Mouse (Mus musculus) hindbrain, embryonic 16.5 days (tissue): ENCODE results near the gene Txnip. TPM values are rescaled to one million over a fixed set of nuclear protein-coding genes. Genes with fewer than 3 reads are reported as not detected.

ENCODE experiments used
- ATAC-seq: fragments of 200-750 bp; cut with Nextera tagmentation; 2 replicates; pipeline ENCODE4 v1.8.0; 2017; ENCODE audit warnings: moderate TSS enrichment, moderate library complexity
- H3K27ac ChIP-seq: fragments of 300-500 bp; sonication (generic); 2 replicates; pipeline ENCODE4 v1.5.1; 2014; ENCODE audit warnings: low read depth, mild to moderate bottlenecking, control low read depth, low read length, moderate library complexity
- H3K27me3 ChIP-seq: fragments of 300-500 bp; sonication (generic); replicated peaks from 2 replicates; pipeline ENCODE4 v1.6.1; 2014; ENCODE audit warnings: low read length; ENCODE audit not compliant: control insufficient read depth, insufficient read depth
- H3K36me3 ChIP-seq: fragments of 300-500 bp; sonication (generic); 2 replicates; pipeline ENCODE4 v1.6.1; 2014; ENCODE audit warnings: mild to moderate bottlenecking, low read length, moderate library complexity, mixed read lengths; ENCODE audit not compliant: control insufficient read depth, insufficient read depth
- H3K4me1 ChIP-seq: fragments of 300-500 bp; sonication (generic); 2 replicates; pipeline ENCODE4 v1.6.1; 2014; ENCODE audit warnings: low read depth, low read length; ENCODE audit not compliant: control insufficient read depth, insufficient read depth
- H3K4me2 ChIP-seq: fragments of 300-500 bp; sonication (generic); 2 replicates; pipeline ENCODE4 v1.6.1; 2014; ENCODE audit warnings: mild to moderate bottlenecking, low read length, control low read depth, moderate library complexity
- H3K4me3 ChIP-seq: fragments of 300-500 bp; sonication (generic); 2 replicates; pipeline ENCODE4 v1.5.1; 2014; ENCODE audit warnings: mild to moderate bottlenecking, low read length, control low read depth, moderate library complexity
- H3K9ac ChIP-seq: fragments of 300-500 bp; sonication (generic); 2 replicates; pipeline ENCODE4 v1.6.1; 2014; ENCODE audit warnings: low read depth, mild to moderate bottlenecking, control low read depth, low read length, moderate library complexity
- H3K9me3 ChIP-seq: fragments of 300-500 bp; sonication (generic); 2 replicates; pipeline ENCODE4 v1.6.1; 2014; ENCODE audit warnings: mild to moderate bottlenecking, low read length, moderate library complexity; ENCODE audit not compliant: control insufficient read depth
- WGBS: fragments of 180-500 bp; shearing (Covaris S2); extraction: QIAGEN DNeasy Blood & Tissue Kit; methylation state at CpG from one replicate; pipeline ENCODE4 v1.1.7; 2014; 5-methylcytosine and 5-hydroxymethylcytosine counted together
- polyA plus RNA-seq: library from polyadenylated mRNA; unstranded; fragments of >200 nt; fragmentation: Nextera tagmentation; extraction: Ambion mirVana; gene quantifications from 2 replicates; pipeline ENCODE4 v1.2.1, GENCODE M21; 2015

Gene Txnip
- polyA plus RNA-seq, 1 experiment from 2014 or later = 51.0 TPM

DNA sequence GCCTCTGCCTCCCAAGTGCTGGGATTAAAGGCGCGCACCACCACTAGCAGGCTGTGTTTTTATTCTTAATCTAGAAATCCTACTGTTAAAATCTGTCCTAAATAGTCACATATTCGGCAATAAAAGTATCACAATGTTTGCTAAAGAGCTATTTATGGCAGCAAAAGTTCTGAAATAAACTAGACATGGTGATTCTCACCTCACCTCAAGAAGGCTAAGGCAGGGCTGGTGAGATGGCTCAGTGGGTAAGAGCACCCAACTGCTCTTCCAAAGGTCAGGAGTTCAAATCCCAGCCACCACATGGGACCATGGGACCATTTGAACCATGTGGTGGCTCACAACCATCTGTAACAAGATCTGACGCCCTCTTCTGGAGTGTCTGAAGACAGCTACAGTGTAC is 32.9 kb downstream of the Txnip start:
- Histone ChIP-seq H3K9me3 (no peaks in the 10 kb centered on the region), H3K4me2 (no peak overlapping the region), H3K9ac (no peak overlapping the region), H3K36me3 (no peaks in the 10 kb centered on the region), H3K4me1 (peaks cover 14% of the 10 kb centered on the region), H3K27me3 (no peaks in the 10 kb centered on the region), H3K4me3 (no peak overlapping the region), H3K27ac (no peak overlapping the region)
- ATAC-seq = no peak
- WGBS = 84% methylated on average over 4 of the region's 4 CpGs

DNA sequence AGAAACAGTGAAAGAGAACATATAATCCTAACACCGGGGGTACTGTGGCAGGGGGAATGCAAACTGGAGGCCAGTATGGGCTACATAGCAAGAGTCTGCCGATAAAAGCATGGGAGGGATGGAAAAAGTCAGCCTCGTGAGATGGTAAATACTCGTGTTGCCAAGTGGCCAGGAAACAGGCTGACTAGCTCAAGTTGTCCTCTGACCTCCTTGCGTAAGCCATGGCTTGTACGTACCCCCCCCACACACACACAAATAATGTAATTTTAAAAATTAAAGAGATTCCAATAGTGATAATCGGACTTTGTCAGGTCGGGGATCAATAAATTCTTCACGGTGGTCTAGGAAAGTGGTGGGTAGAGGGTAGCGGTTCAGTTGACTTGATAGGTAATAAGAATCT is 35.6 kb downstream of the Txnip start:
- no peak for ATAC-seq
- Histone ChIP-seq H3K4me2 (peak overlapping the region; percentile 85), H3K27me3 (no peaks in the 10 kb centered on the region)

DNA sequence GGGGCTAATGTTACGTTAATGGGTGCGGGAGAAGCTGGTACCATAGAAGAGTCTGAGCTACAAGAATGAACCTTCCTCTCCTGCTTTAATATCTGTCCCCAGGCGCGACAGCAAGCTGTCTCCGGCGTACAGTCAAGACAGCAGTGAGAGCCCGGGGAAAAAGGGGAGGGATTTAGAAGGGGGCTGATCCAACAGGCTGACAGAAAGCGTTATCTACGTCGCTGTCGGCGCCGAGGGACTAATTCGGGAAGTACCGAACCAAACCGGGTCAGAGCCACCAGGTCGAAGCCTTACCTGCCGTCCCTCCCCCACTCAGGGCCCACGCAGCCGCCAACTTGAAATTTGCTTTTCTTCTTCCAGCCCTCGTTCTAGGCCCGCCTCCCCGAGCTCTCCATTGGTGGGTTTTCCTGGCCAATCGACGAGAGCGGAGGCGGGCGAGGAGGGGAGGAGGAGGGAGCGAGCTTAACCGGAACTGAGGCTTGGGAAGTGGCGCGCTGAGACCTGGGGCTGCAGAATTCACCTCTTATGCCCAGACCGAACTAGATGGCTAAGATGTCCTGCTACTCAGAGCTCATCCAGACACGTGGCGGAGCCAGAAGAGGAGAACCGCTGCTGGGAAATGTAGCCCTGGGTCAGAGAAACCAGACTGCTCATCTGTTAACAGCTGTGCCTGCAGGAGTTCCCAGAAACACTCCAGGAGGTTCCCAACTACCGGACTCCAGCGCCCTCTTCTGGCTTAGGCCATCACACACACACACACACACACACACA is 36.2 kb downstream of the Txnip start, which contains the start of gene Polr3gl:
Polr3gl (minus strand) TSS at position 392 of the 771 bp plus-strand sequence.
- no peaks in the 10 kb centered on the region for H3K27me3 ChIP-seq
- H3K4me1 ChIP-seq = peaks cover 41% of the 10 kb centered on the region
- H3K27ac ChIP-seq = peak within 1 kb of the TSS; percentile 83
- H3K36me3 ChIP-seq = no peaks in the 10 kb centered on the region
- H3K4me3 ChIP-seq = peak within 1 kb of the TSS; percentile 55
- ATAC-seq = peak; percentile 91
- WGBS = 0% methylated on average over 38 of the region's 38 CpGs
- peak within 1 kb of the TSS; percentile 68 for H3K9ac ChIP-seq
- H3K4me2 ChIP-seq = peak within 1 kb of the TSS; percentile 85
- no peaks in the 10 kb centered on the region for H3K9me3 ChIP-seq

More for the DNA sequence above, 35.6 kb downstream of the Txnip start:
- peak overlapping the region; percentile 55 for H3K4me3 ChIP-seq
- peak overlapping the region; percentile 68 for H3K9ac ChIP-seq
- peak overlapping the region; percentile 83 for H3K27ac ChIP-seq
- no peaks in the 10 kb centered on the region for H3K9me3 ChIP-seq
- H3K36me3 ChIP-seq = no peaks in the 10 kb centered on the region
- peaks cover 35% of the 10 kb centered on the region for H3K4me1 ChIP-seq
- WGBS = under 1% methylated on average over 10 of the region's 10 CpGs

DNA sequence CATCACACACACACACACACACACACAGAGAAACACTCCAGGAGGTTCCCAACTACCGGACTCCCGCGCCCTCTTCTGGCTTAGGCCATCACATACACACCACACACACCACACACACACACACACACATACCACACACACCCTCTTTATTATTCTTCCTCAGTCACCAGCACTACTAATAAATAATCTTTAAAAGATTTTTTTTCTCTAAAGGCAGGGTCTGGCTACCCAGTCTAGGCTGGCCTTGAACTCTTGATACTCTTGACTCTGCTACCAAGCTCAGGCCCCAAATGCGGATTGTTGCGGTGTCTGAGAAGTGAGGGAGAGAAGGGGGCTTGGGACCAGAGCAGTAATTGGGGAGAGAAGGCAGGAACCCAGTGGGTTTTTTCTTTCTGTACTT is 37.1 kb downstream of the Txnip start:
- peaks cover 48% of the 10 kb centered on the region for H3K4me1 ChIP-seq
- no peak overlapping the region for H3K27ac ChIP-seq
- ATAC-seq = no peak
- 85% methylated on average over 5 of the region's 5 CpGs for WGBS
- H3K9ac ChIP-seq = no peak overlapping the region
- no peaks in the 10 kb centered on the region for H3K36me3 ChIP-seq
- no peak overlapping the region for H3K4me3 ChIP-seq
- H3K27me3 ChIP-seq = no peaks in the 10 kb centered on the region
- no peak overlapping the region for H3K4me2 ChIP-seq
- no peaks in the 10 kb centered on the region for H3K9me3 ChIP-seq

DNA sequence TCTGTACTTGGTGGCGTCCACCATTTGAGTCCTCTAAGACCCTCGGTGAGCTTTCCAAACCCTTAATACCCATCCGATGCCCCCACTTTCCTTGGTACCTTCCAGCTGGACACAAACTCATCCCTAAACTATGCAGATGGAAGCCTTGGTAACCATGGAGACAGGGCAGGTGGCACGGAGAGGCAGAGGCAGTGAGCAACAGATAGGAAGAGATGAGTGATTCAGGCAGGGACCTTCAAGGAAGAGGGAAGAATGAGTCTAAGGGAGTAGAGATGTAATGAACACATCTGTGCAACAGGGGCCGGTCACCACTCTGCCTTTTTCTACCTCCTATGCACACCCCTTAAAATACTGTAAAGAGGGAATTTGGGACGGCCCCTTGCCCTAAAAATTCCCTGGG is 37.9 kb downstream of the Txnip start:
- 27% methylated on average over 6 of the region's 6 CpGs for WGBS
- H3K27ac ChIP-seq = peak overlapping the region; percentile 77
- H3K9me3 ChIP-seq = no peaks in the 10 kb centered on the region
- H3K36me3 ChIP-seq = no peaks in the 10 kb centered on the region
- no peaks in the 10 kb centered on the region for H3K27me3 ChIP-seq
- H3K4me1 ChIP-seq = peaks cover 56% of the 10 kb centered on the region
- no peak for ATAC-seq
- H3K9ac ChIP-seq = peak overlapping the region; percentile 80; the same call in 1 of the 2 replicates
- H3K4me2 ChIP-seq = peak overlapping the region; percentile 99
- H3K4me3 ChIP-seq = peak overlapping the region; percentile 59

DNA sequence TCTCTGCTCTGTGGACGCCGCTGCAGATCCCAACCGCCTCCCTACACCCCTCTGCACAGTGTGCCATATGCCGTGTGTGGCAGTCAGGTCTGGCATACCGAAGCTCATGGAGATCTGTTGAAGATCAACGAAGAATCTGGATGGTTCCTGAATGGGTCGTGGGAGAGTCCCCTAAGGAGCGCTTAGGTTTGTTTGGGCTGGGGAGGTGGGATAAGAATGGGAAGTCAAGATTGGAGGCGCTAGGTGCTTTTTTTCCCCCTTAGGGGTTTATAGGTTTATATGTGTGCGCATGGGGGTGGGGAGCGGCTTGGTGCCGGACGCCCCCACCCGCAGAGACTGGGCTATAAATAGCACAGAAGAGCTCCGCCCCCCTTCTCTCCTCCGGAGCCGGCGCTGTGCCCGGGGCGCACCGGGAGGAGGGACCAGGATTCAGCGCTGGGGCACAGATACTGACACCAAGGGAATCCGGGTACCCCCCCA is 38.5 kb downstream of the Txnip start, which contains the start of gene Ankrd34a:
Ankrd34a (plus strand) TSS at position 409 of the 480 bp plus-strand sequence.
- Histone ChIP-seq H3K9me3 (no peaks in the 10 kb centered on the region), H3K27ac (peak within 1 kb of the TSS; percentile 77), H3K27me3 (no peaks in the 10 kb centered on the region), H3K4me1 (peaks cover 57% of the 10 kb centered on the region), H3K36me3 (no peaks in the 10 kb centered on the region), H3K9ac (peak within 1 kb of the TSS; percentile 80), H3K4me2 (peak within 1 kb of the TSS; percentile 99), H3K4me3 (peak within 1 kb of the TSS; percentile 59)
- peak; percentile 6; the same call in 1 of the 2 replicates for ATAC-seq
- 2% methylated on average over 21 of the region's 23 CpGs for WGBS

DNA sequence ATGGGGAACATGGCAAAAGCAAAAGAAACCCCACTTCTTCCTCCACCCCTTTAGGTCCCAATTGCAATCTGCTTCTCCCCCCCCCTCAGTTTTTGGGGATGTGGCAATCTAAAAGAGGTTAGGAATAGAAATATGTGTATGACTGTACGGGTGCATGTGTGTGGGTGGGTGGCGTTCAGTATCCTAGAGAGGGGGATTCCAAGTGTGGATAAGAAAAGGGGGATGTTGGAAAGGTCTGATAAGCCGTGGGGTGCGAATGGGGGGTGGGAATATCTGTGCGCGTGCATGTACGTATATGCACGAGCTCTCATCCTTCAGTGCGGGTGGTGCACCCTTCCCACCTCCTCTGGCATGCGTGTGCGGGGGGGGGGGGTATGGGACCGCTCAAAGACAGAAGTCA is 39.1 kb downstream of the Txnip start:
- no peaks in the 10 kb centered on the region for H3K36me3 ChIP-seq
- peak overlapping the region; percentile 80 for H3K9ac ChIP-seq
- H3K4me3 ChIP-seq = peak overlapping the region; percentile 59
- peak overlapping the region; percentile 99 for H3K4me2 ChIP-seq
- no peaks in the 10 kb centered on the region for H3K27me3 ChIP-seq
- H3K4me1 ChIP-seq = peaks cover 57% of the 10 kb centered on the region
- no peak for ATAC-seq
- no peaks in the 10 kb centered on the region for H3K9me3 ChIP-seq
- peak overlapping the region; percentile 77 for H3K27ac ChIP-seq
- 2% methylated on average over 11 of the region's 12 CpGs for WGBS

DNA sequence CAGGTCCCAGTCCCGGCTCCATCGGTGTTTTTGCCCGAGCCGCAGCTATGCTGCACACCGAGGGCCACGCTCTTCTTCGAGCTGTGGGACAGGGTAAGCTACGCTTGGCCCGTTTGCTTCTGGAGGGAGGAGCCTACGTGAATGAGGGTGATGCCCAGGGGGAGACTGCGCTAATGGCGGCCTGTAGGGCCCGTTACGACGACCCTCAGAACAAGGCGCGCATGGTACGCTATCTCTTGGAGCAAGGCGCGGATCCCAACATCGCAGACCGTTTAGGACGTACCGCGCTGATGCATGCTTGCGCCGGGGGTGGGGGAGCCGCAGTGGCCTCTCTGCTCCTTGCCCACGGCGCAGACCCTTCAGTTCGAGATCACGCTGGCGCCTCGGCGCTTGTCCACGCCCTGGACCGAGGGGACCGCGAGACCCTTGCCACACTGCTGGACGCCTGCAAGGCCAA is 39.7 kb downstream of the Txnip start:
- Histone ChIP-seq H3K36me3 (no peaks in the 10 kb centered on the region), H3K27ac (peak overlapping the region; percentile 77), H3K9ac (peak overlapping the region; percentile 80), H3K9me3 (no peaks in the 10 kb centered on the region), H3K4me2 (peak overlapping the region; percentile 99), H3K4me3 (peak overlapping the region; percentile 59), H3K4me1 (peaks cover 62% of the 10 kb centered on the region), H3K27me3 (no peaks in the 10 kb centered on the region)
- ATAC-seq = no peak
- under 1% methylated on average over 40 of the region's 40 CpGs for WGBS
